In the genomic region with DNA sequence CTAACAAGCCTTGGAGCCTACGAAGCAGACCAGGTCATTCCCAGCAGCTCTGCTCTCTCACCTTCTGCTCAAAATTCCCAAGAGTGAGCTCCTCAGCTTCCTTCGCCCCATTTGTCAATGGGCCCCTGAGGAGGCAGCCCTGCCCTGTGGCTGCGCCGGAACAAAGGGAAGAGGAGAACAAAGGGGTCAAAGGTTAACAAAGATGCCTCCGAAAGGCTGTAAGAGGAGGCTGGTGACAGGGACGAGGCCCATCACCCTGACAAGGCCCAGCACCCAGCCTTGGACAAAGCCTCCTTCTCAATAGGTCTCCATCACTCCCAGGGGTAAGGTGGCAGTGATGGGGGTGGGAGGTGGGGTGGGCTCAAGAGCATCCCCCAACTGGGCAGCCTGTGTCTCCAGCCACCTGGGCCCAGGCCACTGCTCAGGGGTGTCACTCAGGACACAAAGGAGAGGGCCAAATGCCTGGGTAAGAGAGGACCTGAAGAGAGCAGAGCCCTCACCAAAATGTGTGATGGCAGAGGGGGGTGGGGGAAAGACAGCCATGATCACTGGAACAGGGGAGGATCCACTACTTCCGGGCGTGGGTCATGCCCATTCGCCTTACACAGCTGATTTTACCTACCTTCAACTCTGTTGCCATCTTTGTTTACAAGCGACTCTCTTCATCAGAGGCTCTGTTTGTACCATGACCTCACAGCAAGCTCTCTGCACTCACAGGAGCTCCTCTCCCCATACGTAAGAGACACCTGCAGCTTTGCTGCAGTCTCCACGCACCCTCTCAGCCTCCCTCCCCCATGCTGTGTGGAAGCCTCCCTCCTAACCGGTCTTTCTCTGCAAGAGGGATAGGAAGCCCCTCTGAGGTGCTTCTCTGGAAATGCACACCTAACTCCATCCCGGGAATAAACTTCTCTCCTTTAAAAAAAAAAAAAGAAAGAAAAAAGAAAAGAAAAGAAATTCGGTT, we compare ENCODE assay signal across 11 mouse cellular contexts. TPM values are rescaled to one million over a fixed set of nuclear protein-coding genes. Genes with fewer than 3 reads are reported as not detected.
DNase-seq lines count a peak whose midpoint lies in the region; ATAC-seq lines count a peak whose summit lies in the region.
"Had no signal": no experiment of that assay in that cellular context is flagged by ENCODE, and none has a peak within 500 bp of the region (broad histone marks: within the 10 kb centered on the region; RNA-seq: fewer than 3 reads in every experiment).

No protein-coding gene starts in this region.

- H3K27me3 ChIP-seq in heart, embryonic 15.5 days: no peaks in the 10 kb centered on the region
- peaks cover 38% of the 10 kb centered on the region for H3K27me3 ChIP-seq in forebrain, embryonic 12.5 days
- peaks cover 7% of the 10 kb centered on the region for H3K27me3 ChIP-seq in midbrain, embryonic 16.5 days (ENCODE audit: control insufficient read depth, insufficient read depth, low read depth, low read length)

- H3K36me3 ChIP-seq in heart, embryonic 15.5 days: no peaks in the 10 kb centered on the region
- no peaks in the 10 kb centered on the region for H3K36me3 ChIP-seq in forebrain, embryonic 12.5 days (replicated peaks)
- H3K36me3 ChIP-seq in midbrain, embryonic 16.5 days (ENCODE audit: control insufficient read depth, insufficient read depth, low read length): no peaks in the 10 kb centered on the region
- H3K36me3 ChIP-seq: liver, embryonic 12.5 days had no signal

- peak overlapping the region; percentile 41 for H3K27ac ChIP-seq in heart, embryonic 15.5 days
- H3K27ac ChIP-seq in forebrain, embryonic 12.5 days: peak overlapping the region; percentile 46; the same call in 1 of the 2 replicates
- no peak overlapping the region for H3K27ac ChIP-seq in midbrain, embryonic 16.5 days (ENCODE audit: low read length)
- H3K27ac ChIP-seq: liver, embryonic 12.5 days had no signal

- H3K9ac ChIP-seq in heart, embryonic 15.5 days: no peak overlapping the region
- no peak overlapping the region for H3K9ac ChIP-seq in forebrain, embryonic 12.5 days
- no peak overlapping the region for H3K9ac ChIP-seq in midbrain, embryonic 16.5 days (ENCODE audit: low read depth, low read length)
- H3K9ac ChIP-seq: liver, embryonic 12.5 days had no signal

- H3K9me3 ChIP-seq in heart, embryonic 15.5 days (replicated peaks): no peaks in the 10 kb centered on the region
- H3K9me3 ChIP-seq in forebrain, embryonic 12.5 days: no peaks in the 10 kb centered on the region
- H3K9me3 ChIP-seq in midbrain, embryonic 16.5 days (replicated peaks; ENCODE audit: control insufficient read depth, low read length, poor library complexity, severe bottlenecking): no peaks in the 10 kb centered on the region; the same call in 1 of the 2 replicates
- H3K9me3 ChIP-seq: liver, embryonic 12.5 days had no signal

- ATAC-seq in heart, embryonic 15.5 days (replicated peaks; ENCODE audit: insufficient number of reproducible peaks, insufficient read depth, low FRiP score, low read depth): no peak
- no peak for ATAC-seq in forebrain, embryonic 12.5 days (ENCODE audit: low FRiP score)
- ATAC-seq in midbrain, embryonic 16.5 days: 0 out of 2 replicates have a peak, but pooled peaks have one; percentile 15
- ATAC-seq in granulocyte monocyte progenitor cell, adult 5-6 weeks (replicated peaks; ENCODE audit: poor library complexity, severe bottlenecking): no peak
- no peak for ATAC-seq in inflammation-experienced regulatory T-cells, adult 6 months
- ATAC-seq: liver, embryonic 12.5 days had no signal

- no peak overlapping the region for H3K4me2 ChIP-seq in heart, embryonic 15.5 days
- H3K4me2 ChIP-seq in forebrain, embryonic 12.5 days: no peak overlapping the region
- no peak overlapping the region for H3K4me2 ChIP-seq in midbrain, embryonic 16.5 days (ENCODE audit: low read length)
- H3K4me2 ChIP-seq: liver, embryonic 12.5 days had no signal

- WGBS in heart, embryonic 15.5 days: 63% methylated on average over 15 of the region's 15 CpGs
- WGBS in forebrain, embryonic 12.5 days: 15% methylated on average over 15 of the region's 15 CpGs
- 21% methylated on average over 15 of the region's 15 CpGs for WGBS in midbrain, embryonic 16.5 days

- H3K4me1 ChIP-seq in heart, embryonic 15.5 days (replicated peaks): peaks cover 74% of the 10 kb centered on the region
- peaks cover 70% of the 10 kb centered on the region for H3K4me1 ChIP-seq in forebrain, embryonic 12.5 days
- peaks cover 11% of the 10 kb centered on the region; the same call in 1 of the 2 replicates for H3K4me1 ChIP-seq in midbrain, embryonic 16.5 days (ENCODE audit: control insufficient read depth, insufficient read depth, low read length)

- no peak for DNase-seq in heart, adult 18-20 months
- DNase-seq in R1 (ENCODE audit: low read depth, low spot score): peak; percentile 88
- no peak for DNase-seq in kidney, adult 9 months
- DNase-seq: layer of hippocampus, adult 9-11 months; thymus, adult 2 months had no signal

- no peak overlapping the region for H3K4me3 ChIP-seq in heart, embryonic 15.5 days
- no peak overlapping the region for H3K4me3 ChIP-seq in forebrain, embryonic 12.5 days (replicated peaks)
- H3K4me3 ChIP-seq in midbrain, embryonic 16.5 days (ENCODE audit: low read depth, low read length): no peak overlapping the region
- H3K4me3 ChIP-seq: liver, embryonic 12.5 days had no signal

RNA-seq across cellular contexts. Expression of gene Ror2, which starts 51.8 kb away (rescaled TPM):
- 14.4 and 18.4 TPM in 2 replicates for polyA plus RNA-seq in heart, embryonic 15.5 days (2015; fragmentation: Nextera tagmentation; extraction: Ambion mirVana)
- 1 to 10 TPM; 1.0 to 1.4 TPM for total RNA-seq in heart, adult 18-20 months (2021)
- 13.9 and 18.5 TPM in 2 replicates for polyA plus RNA-seq in forebrain, embryonic 12.5 days (2016; fragmentation: Nextera tagmentation; extraction: Ambion mirVana)
- 2.0 and 2.4 TPM in 2 replicates for polyA plus RNA-seq in midbrain, embryonic 16.5 days (2015; fragmentation: Nextera tagmentation; extraction: Ambion mirVana)
- not detected in 2 replicates for total RNA-seq in granulocyte monocyte progenitor cell, adult 5-6 weeks (2014; fragmentation: Nextera tagmentation)
- not detected in 2 replicates for total RNA-seq in granulocyte monocyte progenitor cell, adult 5-6 weeks (2017)
- not detected for polyA plus RNA-seq in inflammation-experienced regulatory T-cells, adult 6 months (2017; shearing (Covaris generic))
